Mouse (Mus musculus): ENCODE results near the gene Acsl5.
A peak's percentile ranks its signal among the peaks of the same experiment; 100 is the strongest.

Gene Acsl5

DNA sequence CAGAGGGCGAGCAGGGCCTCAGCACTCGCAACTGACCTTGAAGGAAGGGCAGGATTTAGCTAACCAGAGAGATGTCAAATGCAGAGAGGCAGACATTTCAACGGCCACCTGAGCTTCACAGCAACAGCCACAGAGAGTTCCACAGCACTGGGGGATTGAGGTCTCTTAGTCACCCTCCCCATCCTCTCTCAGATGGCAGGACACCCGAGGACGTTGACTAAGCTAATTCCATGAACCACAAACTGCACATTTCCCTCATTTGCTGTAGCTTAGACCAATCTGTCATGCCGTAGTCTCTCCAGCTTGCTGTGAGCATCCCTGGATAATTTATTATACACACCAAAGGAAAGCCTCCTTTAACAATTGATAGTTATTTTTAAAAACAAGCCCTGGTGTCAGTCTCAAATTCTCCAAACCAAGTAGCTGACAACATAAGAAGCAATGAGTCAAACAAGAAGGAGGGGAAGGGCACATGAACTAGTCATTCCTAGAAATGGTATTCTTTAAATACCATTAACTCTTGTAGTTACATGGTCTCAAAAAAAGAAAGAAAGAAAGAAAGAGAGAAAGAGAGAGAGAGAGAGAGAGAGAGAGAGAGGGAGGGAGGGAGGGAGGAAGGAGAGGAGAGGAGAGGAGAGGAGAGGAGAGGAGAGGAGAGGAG lies 11.8 kb upstream of the Acsl5 start:
- DNase-seq (ENCODE audit: extremely low read depth, low read depth, low spot score) = no peak

GRCm38 (mm10) chr19:55241186-55241645 lies 10.5 kb upstream of the Acsl5 start, which contains the start of gene Gucy2g:
Gucy2g (minus strand) TSS chr19:55241236.
- DNase-seq (ENCODE audit: extremely low read depth, low read depth, low spot score) = no peak

- DNase-seq (ENCODE audit: extremely low read depth, low read depth, low spot score) = no peak
Observed at GRCm38 (mm10) chr19:55244791-55245231, 6.9 kb upstream of the Acsl5 start.

DNA sequence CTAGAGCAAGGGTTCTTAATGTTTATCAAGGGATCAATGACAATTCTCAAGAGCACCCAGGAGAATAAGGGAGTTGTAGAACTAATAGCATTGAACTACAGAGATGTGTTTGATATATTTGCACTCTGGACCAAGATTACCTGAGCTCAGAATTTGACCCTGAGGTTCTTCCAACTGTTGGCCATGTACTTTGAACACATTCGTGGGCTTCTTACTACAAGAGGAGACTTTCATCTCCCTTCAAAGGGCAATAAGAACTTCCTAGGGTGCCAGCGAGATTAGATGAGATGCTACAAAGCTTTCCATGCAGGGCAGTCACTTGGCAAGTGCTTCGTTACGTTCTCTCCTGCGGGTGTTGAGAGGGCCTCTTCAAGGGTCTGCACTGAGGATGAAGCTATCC lies 4.2 kb upstream of the Acsl5 start:
- DNase-seq (ENCODE audit: extremely low read depth, low read depth, low spot score) = no peak

DNA sequence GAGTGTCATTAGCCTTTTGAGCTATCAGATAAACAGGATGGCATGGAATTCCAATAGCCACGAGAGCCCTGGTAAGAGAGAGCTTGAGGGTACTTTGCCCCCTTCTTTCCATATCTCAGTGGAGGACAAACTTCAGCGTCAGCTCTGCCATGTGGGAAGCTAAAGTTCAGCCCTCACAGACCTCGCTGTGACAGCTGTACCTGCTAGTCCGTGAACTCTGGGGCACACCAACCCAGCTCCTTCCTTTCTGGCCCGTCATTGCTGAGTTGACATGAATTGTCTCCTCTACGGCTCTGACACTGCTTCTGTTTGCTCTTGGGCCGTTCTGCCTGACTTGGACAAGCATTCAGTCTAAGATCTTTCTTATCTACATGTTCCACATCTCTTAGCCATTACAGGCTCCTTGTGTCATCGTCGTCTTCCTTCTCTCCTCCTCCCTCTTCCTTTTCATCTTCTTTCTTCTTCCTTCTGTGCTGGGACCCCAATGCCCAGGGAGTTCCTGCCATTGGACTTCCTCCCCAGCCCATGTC lies 3.7 kb upstream of the Acsl5 start:
- no peak for DNase-seq (ENCODE audit: extremely low read depth, low read depth, low spot score)

GRCm38 (mm10) chr19:55250451-55250850 lies 1.3 kb upstream of the Acsl5 start:
- peak; percentile 74 for DNase-seq (ENCODE audit: extremely low read depth, low read depth, low spot score)

GRCm38 (mm10) chr19:55253239-55253569 lies 1.5 kb downstream of the Acsl5 start:
- DNase-seq (ENCODE audit: extremely low read depth, low read depth, low spot score) = no peak

DNA sequence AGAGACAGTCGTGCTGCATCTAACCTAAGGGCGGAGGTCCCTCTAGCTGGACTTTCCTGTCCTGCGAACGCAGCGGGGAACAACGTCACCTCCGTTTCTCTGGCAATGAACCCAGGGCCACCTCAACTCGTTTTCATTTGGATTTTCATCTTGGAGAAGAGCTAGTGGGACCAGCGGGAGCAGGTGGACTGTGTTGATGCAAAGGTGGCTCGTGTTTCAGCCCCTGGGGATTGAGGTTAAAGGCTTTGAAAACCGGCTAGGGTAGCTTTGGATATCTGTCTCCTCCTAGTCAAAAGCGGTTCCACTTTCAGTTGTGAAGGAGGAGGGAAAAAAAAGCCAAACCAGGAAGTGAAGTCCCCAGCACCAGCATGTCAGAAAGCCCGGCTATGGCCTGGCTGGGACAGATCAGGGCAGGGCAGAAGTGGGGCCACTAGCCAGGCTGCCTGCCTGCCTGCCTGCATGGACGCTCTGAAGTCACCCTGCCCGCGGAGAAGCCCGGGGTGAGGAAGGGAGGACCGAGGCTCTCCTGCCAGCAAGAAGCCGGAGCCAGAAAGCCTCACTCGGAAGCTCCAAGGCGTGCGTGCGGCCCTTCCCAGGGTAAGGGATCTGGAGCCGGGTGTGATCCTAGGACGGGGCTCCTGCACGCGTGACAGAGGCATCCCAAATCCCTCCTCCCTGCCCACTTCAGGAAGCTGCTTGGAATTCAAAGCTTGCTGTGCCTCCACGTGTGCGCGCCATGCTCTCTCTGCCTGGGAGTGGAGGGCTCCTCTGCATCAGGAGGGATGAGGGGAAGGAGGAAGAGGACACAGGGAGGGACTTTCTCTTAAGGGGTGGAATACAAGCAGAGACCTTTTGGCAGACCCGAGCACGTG lies 2.1 kb downstream of the Acsl5 start:
- no peak for DNase-seq (ENCODE audit: extremely low read depth, low read depth, low spot score)

DNA sequence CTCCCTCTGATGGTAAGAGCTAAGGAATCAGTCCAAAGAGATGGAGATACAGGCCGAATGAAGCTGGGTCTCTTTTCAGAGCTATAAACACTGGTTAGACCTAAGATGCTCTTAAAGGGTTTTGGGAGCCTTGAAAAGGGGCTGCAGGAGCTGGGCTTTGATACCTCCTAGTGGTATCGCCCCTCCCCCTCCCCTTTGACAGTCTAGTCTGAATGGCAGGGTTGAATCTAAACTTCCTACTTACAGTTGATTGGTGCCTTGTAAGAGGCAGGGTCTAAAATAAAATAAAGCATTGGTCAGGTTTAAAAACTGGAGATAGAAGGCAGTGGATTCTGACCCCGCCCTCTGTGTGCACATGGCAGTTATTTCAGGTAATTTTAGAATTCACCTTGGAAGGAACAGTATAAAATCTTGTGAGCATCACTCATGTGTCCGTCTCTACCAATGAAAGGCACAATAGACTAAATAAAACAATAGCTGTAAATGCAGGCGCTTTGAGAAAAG lies 2.8 kb downstream of the Acsl5 start:
- no peak for DNase-seq (ENCODE audit: extremely low read depth, low read depth, low spot score)

DNA sequence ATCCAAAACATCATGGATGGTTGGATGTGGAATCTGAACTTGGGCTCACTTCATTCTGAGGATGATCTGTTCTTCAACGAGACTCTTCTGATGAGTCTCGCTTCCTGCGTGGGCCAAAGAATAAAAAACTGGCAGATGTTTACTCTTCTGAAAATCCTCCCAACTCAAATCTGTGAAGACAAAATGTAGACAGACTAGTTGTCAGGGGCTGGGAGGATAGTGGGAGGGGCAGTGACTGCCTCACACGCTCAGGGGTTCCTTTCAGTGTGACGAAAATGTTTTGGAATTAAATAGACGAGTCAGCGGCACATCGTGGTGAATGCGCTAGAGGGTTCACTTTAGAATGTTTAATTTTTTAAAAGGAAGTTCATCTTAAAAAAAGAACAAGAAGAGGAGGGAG lies 4.4 kb downstream of the Acsl5 start:
- no peak for DNase-seq (ENCODE audit: extremely low read depth, low read depth, low spot score)

DNA sequence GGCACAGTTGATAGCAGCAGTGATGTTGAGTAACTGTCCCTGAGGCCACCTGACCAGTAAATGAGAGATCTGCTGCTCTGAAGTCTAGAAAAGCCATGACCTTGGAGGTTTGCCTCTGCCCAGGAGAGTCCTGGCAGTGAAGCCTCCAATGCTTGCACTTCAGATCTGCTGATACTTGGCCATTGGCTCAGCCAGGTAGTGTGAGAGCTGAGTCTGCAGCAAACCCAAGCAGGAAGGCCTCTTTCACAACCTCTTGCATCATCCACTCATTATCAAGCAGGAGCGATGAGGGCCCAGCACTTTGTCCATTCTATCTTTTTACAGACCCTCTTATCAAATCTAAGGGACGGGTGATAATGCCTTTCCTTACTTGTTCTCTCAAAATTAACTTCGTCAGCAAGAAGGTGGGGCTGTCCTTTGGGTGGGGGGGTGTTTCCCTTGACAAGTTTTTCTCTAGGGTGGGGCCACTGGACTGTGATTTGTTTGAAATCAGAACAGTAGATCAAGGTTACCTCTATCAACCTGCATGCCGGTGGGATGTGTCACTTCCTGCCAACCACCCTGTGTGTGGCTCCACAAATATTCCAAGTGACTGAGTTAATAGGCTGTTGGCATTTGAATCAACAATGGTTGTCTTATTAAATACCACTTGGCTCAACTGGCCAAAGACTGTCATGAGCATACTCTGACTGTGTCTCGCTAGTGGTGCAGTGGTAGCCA lies 6.1 kb downstream of the Acsl5 start:
- DNase-seq (ENCODE audit: extremely low read depth, low read depth, low spot score) = peak; percentile 99

DNA sequence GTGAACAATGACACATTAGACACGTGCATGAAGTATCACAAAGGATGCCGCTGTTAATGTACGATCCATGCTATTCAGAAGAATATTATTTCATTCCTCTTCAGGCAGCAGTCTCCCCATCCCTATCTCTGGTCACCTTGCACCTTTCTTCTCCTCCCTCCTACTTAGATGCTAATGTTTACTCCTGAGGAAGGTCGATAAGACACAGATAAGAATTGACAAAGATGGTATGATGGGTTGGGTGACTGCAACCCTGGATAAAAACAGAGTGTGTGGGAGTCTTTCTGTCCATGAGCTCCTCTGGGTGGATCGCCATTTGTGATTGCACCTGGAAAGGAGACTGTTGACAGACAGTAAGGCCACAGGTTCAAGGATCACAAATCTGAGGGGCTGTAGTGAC lies 6.8 kb downstream of the Acsl5 start:
- no peak for DNase-seq (ENCODE audit: extremely low read depth, low read depth, low spot score)

DNA sequence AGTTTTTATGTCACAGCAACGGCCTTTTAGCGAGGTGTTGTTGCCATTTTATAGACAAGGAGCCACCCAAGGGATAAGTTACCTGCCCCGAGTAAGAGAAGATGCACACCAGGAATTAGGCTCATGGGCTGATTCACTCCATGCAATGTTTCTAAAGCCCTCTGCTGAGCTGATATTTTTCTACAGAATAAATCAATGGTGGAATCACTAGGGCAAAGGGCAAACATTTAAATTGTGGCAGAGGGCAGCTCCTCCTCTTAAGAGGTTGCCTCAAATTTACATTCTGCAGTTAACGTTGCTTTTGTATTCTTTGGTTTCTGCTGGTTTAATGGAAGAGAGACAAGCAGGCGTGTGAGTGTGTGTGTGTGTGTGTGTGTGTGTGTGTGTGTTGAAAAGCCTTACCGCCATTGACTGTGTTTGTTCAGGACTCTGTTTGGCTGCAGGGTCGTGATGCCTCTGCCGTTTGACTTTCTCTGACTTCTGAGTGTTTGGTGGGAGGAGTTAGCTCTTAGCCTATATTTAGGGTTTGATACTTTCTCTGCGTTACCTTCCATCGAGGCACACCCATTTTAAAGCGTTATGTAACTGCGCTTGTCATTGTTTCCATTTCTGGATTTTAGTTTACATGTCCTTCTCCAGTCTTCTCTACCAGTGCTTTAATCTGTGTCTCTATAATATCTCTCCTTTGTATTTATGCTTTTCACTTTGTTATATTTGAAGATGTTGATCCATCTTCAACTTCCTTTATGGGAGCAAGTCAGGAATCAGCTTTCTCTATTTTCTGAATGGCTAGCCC lies 8.8 kb downstream of the Acsl5 start:
- no peak for DNase-seq (ENCODE audit: extremely low read depth, low read depth, low spot score)

DNA sequence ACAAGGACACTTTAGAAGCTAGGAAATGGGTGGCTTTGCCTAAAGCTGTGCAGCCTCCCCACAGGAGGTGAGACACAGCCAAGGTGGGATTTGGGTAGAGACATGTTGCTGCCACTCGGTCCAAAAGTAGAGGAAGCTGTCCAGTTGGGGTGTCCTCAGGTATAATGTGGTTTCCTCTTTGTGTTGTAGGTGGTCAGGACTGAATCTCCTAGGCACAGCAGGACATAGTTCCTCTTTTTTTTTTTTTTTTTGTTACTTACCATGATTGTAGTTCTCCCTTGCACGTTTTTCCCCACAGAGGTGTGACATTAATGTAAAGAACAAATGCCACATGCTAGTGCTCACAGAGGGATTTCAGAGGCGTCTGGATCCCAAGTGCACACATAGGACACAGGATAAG lies 13.5 kb downstream of the Acsl5 start:
- DNase-seq (ENCODE audit: extremely low read depth, low read depth, low spot score) = no peak

DNA sequence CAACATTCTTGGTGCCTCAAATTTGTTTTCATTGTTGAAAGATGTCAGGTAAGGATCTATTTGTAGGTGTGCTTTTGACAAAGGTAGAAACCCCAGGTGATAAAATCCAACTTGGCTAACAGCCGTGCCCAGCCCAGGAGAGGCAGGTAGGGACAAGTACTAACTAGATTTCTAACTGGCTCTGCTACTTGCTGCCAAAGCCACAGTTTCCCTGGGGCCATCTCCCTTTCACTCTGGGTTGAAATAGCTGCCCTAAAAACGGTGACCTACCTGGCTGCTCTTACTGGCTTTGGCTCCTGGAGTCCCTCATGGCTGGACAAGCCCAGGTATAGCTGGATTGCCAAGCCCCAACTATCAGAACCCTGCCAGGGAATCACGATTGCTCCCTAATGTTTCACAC lies 15.0 kb downstream of the Acsl5 start:
- peak; percentile 100 for DNase-seq (ENCODE audit: extremely low read depth, low read depth, low spot score)

GRCm38 (mm10) chr19:55268150-55268549 lies 16.4 kb downstream of the Acsl5 start:
- no peak for DNase-seq (ENCODE audit: extremely low read depth, low read depth, low spot score)

GRCm38 (mm10) chr19:55269051-55269450 lies 17.3 kb downstream of the Acsl5 start:
- DNase-seq (ENCODE audit: extremely low read depth, low read depth, low spot score) = no peak

GRCm38 (mm10) chr19:55271448-55271847 lies 19.7 kb downstream of the Acsl5 start:
- DNase-seq (ENCODE audit: extremely low read depth, low read depth, low spot score) = no peak

GRCm38 (mm10) chr19:55273340-55273739 lies 21.6 kb downstream of the Acsl5 start:
- no peak for DNase-seq (ENCODE audit: extremely low read depth, low read depth, low spot score)

GRCm38 (mm10) chr19:55276100-55276499 lies 24.4 kb downstream of the Acsl5 start:
- no peak for DNase-seq (ENCODE audit: extremely low read depth, low read depth, low spot score)
